Mouse (Mus musculus) mesoderm, embryonic 11.5 days (tissue): ENCODE measurements around the gene Mindy4.
A peak's percentile ranks its signal among the peaks of the same experiment; 100 is the strongest.

ENCODE experiments used
- DNase-seq: peaks from one replicate; pipeline ENCODE4 v3.0.0-alpha.2; 2012; ENCODE audit warnings: low read depth, low spot score

Mindy4 gene

GRCm38 (mm10) chr6:55207786-55208185 lies 4.6 kb downstream of the Mindy4 start:
- DNase-seq = peak; percentile 23

GRCm38 (mm10) chr6:55210423-55211365 lies 7.5 kb downstream of the Mindy4 start:
- DNase-seq = peak; percentile 24

- no peak for DNase-seq
Measured at GRCm38 (mm10) chr6:55214541-55214940, 11.4 kb downstream of the Mindy4 start.

GRCm38 (mm10) chr6:55218232-55218631 lies 15.0 kb downstream of the Mindy4 start:
- no peak for DNase-seq

GRCm38 (mm10) chr6:55223986-55224385 lies 20.8 kb downstream of the Mindy4 start:
- DNase-seq = no peak

- DNase-seq = no peak
Measured at GRCm38 (mm10) chr6:55230048-55230447, 26.9 kb downstream of the Mindy4 start.

- no peak for DNase-seq
Measured at GRCm38 (mm10) chr6:55232101-55232500, 28.9 kb downstream of the Mindy4 start.

- DNase-seq = peak; percentile 75
Measured at GRCm38 (mm10) chr6:55232524-55233264, 29.5 kb downstream of the Mindy4 start.

- no peak for DNase-seq
Measured at GRCm38 (mm10) chr6:55233326-55233725, 30.1 kb downstream of the Mindy4 start.

GRCm38 (mm10) chr6:55234636-55235035 lies 31.5 kb downstream of the Mindy4 start:
- DNase-seq = no peak

GRCm38 (mm10) chr6:55235733-55236132 lies 32.5 kb downstream of the Mindy4 start:
- no peak for DNase-seq

GRCm38 (mm10) chr6:55239931-55240330 lies 36.7 kb downstream of the Mindy4 start:
- no peak for DNase-seq

GRCm38 (mm10) chr6:55240591-55241260 lies 37.5 kb downstream of the Mindy4 start:
- no peak for DNase-seq

- DNase-seq = no peak
Measured at GRCm38 (mm10) chr6:55241479-55241878, 38.3 kb downstream of the Mindy4 start.

- no peak for DNase-seq
Measured at GRCm38 (mm10) chr6:55245680-55246079, 42.5 kb downstream of the Mindy4 start.

GRCm38 (mm10) chr6:55246441-55246840 lies 43.3 kb downstream of the Mindy4 start:
- DNase-seq = no peak

- no peak for DNase-seq
Measured at GRCm38 (mm10) chr6:55246911-55247438, 43.8 kb downstream of the Mindy4 start.

GRCm38 (mm10) chr6:55249263-55249662 lies 46.1 kb downstream of the Mindy4 start:
- no peak for DNase-seq

GRCm38 (mm10) chr6:55250809-55251208 lies 47.6 kb downstream of the Mindy4 start:
- DNase-seq = no peak

- DNase-seq = no peak
Measured at GRCm38 (mm10) chr6:55251596-55251995, 48.4 kb downstream of the Mindy4 start.

GRCm38 (mm10) chr6:55252731-55253247 lies 49.6 kb downstream of the Mindy4 start:
- no peak for DNase-seq
